Mouse (Mus musculus): Measurements from ENCODE around the gene Nop58. TPM values are rescaled to one million over a fixed set of nuclear protein-coding genes. Genes with fewer than 3 reads are reported as not detected.

Gene Nop58
- 6.2 and 6.8 TPM in 2 replicates for polyA plus RNA-seq (2012; rRNA removed)

DNA sequence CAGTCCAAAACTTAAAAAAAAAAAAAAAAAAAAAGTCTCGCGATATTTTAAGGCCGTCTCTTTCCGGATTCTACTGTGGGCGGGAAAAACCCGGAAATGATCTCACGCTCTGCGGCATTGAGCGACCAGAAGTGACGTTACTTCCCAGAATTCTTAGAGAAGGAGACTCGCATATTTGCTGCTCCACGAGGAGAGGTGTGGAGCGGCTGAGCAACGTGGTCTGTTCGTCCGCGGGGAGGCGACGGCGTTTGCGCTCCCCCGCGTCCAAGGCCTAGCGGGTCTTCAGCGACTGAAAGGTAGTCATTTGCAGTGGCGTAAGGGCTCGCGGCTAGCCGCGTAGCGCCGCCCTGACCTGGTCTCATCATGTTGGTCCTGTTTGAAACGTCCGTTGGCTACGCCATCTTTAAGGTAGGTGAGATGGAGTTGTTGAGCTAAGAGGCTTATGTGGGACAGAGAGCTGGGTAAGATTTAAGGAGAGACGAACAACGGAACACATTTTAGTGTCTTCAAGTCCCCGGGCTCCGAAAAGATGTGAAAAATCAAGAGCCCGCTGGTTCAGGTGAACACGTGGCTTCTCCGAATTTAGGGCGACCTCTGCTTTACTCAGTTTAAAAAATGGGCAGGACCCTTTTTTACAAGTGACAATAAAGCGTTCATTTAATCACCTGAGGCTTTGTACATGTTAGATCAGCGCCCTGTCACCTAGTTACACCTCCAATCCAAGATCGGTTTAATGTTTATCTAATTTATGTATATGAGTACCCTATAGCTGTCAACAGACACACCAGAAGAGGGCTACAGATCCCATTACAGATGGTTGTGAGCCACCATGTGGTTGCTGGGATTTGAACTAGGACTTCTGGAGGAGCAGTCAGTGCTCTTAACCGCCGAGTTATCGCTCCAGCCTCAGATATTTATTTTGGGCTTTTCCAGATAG is at the start of gene Nop58:
TSS of gene Nop58 (plus strand) at position 153 of the 937 bp plus-strand sequence.

DNA sequence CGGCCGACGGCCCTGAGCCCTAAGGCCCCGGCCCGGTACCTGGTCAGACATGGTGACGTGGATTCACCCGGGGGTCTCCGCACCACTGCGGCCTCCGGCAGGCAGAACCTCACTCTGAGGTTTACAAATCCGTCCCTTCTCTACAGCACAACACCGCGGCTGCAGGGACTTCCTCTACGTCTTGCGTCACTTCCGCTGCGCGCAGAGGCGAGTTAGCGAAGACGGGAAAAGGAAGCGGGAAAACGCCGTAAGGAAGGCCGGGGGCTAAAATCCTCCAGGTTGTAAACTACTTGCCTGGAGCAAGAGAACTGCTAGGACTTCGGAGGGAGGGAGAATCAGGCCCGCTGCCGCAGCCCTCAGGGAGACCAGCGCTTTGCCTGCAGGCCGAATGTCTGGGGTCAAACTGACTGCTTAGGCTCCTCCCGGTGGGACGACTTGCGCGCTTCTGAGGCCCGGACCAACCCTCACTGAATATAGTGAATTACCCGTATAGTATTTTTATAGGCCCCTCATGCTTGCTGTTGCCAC is 14.1 kb upstream of the Nop58 start, which contains the start of gene Sumo1:
TSS of gene Sumo1 (minus strand) at position 194 of the 528 bp plus-strand sequence.

DNA sequence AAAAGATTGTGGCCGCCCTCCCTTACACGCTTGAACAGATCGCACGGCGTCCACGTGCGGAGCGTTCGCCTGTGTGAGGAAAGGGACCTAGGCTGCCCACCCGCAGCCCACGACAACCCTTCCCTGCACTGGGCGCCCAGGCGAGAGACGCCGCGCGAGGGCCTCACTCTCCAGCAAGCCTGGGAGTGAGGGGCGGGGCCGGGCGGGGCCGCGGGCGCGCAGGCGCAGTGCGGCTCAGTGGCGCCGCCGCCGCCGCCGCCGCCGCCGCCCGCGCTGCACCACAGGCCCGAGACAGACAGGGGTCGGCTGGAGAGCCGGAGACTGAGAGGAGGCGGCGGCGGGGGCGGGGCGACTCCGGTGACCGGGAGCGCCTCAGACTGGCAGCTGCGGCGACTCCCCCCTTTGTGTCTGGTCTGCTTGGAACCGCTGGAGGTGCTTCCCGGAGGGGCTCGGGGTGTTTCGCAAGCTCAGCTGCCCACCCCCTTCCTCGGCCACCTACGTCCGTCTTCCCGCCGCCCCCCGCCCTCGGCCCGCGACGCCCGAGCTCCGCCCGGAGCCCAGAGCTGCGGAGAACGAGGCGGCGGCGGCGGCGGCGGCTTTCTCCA is 78.5 kb downstream of the Nop58 start, which contains the start of gene Bmpr2:
TSS of gene Bmpr2 (plus strand) at position 237 of the 605 bp plus-strand sequence.

Other genes starting within 250 kb of the Nop58 start
- gene Fzd7, start 202.5 kb upstream of the Nop58 start, polyA plus RNA-seq (2012; rRNA removed) = 6.1 and 7.5 TPM in 2 replicates
- 0.13 and 0.23 TPM in 2 replicates for gene Gm973, start 168.7 kb upstream of the Nop58 start, polyA plus RNA-seq (2012; rRNA removed)
- 0.46 and 1.3 TPM in 2 replicates for gene Sumo1, start 14.1 kb upstream of the Nop58 start, polyA plus RNA-seq (2012; rRNA removed)
- 0.47 and 1.2 TPM in 2 replicates for gene Bmpr2, start 78.4 kb downstream of the Nop58 start, polyA plus RNA-seq (2012; rRNA removed)
- gene Fam117b, start 228.0 kb downstream of the Nop58 start, polyA plus RNA-seq (2012; rRNA removed) = 3.1 and 3.5 TPM in 2 replicates